Mouse (Mus musculus): Measurements from ENCODE around the gene Gm17174. TPM values are rescaled to one million over a fixed set of nuclear protein-coding genes. Genes with fewer than 3 reads are reported as not detected.
"Not testable (repeated sequence)": the region's sequence is repeated elsewhere in the genome, so short reads cannot be mapped to it uniquely, and the experiment has no call there.

Gm17174 gene
- not detected in 2 replicates for polyA plus RNA-seq (2015; fragmentation: Nextera tagmentation; extraction: Ambion mirVana)

DNA sequence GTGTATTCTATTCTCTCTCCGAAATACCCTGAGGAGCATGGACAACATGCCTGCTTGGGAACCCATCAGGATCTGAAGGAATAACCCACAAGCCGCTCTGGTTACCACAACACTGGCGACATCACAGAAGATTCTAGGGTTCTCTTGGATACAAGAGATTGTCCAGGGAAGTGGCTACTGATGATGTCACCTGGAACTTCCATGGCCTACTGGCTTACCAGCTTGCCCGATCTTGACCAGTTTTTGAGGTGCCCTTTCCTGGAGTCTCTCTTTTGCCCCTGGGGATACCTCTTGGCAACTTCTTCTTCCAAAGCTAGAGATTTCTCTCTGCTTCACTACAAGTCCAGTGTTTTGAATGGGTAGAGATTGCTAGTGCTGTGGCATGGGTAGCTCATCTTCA, at the start of gene Gm17174:
Gm17174 (minus strand) TSS at position 101 of the 400 bp plus-strand sequence.
- H3K4me2 ChIP-seq; H3K4me1 ChIP-seq (replicated peaks); H3K27me3 ChIP-seq; H3K9me3 ChIP-seq; H3K36me3 ChIP-seq; ATAC-seq (ENCODE audit: low FRiP score); H3K9ac ChIP-seq; H3K27ac ChIP-seq; H3K4me3 ChIP-seq: not testable (repeated sequence)
- 96% methylated on average over 4 of the region's 4 CpGs for WGBS

DNA sequence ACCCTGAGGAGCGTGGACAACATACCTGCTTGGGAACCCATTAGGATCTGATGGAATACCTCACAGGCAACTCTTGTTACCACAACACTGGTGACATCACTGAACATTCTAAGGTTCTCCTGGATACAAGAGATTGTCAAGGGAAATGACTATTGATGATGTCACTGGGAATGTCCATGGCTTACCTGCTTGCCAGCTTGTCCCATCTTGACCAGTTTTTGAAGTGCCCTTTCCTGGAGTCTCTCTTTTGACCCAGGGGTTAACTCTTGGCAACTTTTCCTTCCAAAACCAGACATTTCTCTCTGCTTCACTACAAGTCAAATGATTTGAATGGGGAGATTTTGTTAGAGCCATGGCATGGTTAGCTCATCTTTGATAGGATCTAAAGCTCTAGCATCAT, 43.6 kb upstream of the Gm17174 start, which contains the start of gene Gm4181:
Gm4181 (minus strand) TSS at position 101 of the 400 bp plus-strand sequence.
- H3K4me1 ChIP-seq (replicated peaks); H3K36me3 ChIP-seq; H3K27ac ChIP-seq; H3K4me2 ChIP-seq; H3K9me3 ChIP-seq; H3K27me3 ChIP-seq; H3K9ac ChIP-seq; ATAC-seq (ENCODE audit: low FRiP score); H3K4me3 ChIP-seq: not testable (repeated sequence)
- WGBS, result 80% methylated on average over 1 of the region's 1 CpGs

- H3K4me1 ChIP-seq (replicated peaks); H3K9ac ChIP-seq; H3K9me3 ChIP-seq; H3K4me3 ChIP-seq; H3K4me2 ChIP-seq; ATAC-seq (ENCODE audit: low FRiP score); H3K36me3 ChIP-seq; H3K27me3 ChIP-seq; H3K27ac ChIP-seq: not testable (repeated sequence)
- 88% methylated on average over 1 of the region's 1 CpGs for WGBS
Observed at GRCm38 (mm10) chr14:51632426-51632825, 40.5 kb upstream of the Gm17174 start.

DNA sequence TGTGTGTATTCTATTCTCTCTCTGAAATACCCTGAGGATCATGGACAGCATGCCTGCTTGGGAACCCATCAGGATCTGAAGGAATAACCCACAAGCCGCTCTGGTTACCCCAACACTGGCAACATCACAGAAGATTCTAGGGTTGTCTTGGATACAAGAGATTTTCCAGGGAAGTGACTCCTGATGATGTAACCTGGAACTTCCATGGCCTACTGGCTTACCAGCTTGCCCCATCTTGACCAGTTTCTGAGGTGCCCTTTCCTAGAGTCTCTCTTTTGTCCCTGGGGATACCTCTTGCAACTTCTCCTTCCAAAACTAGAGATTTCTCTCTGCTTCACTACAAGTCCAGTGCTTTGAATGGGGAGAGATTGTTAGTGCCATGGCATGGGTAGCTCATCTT, 19.3 kb upstream of the Gm17174 start, which contains the start of gene Gm17078:
Gm17078 (minus strand) TSS at position 101 of the 400 bp plus-strand sequence.
- H3K9me3 ChIP-seq, result no peaks in the 10 kb centered on the region
- no peak within 1 kb of the TSS for H3K4me2 ChIP-seq
- WGBS, result 93% methylated on average over 1 of the region's 1 CpGs
- no peak within 1 kb of the TSS for H3K9ac ChIP-seq
- no peak within 1 kb of the TSS for H3K4me3 ChIP-seq
- no peaks in the 10 kb centered on the region for H3K27me3 ChIP-seq
- H3K36me3 ChIP-seq, result no peaks in the 10 kb centered on the region
- no peak within 1 kb of the TSS for H3K27ac ChIP-seq
- no peaks in the 10 kb centered on the region for H3K4me1 ChIP-seq (replicated peaks)
- no peak for ATAC-seq (ENCODE audit: low FRiP score)

- not testable (repeated sequence) for H3K4me1 ChIP-seq (replicated peaks); H3K36me3 ChIP-seq; H3K4me3 ChIP-seq; H3K9me3 ChIP-seq; H3K27ac ChIP-seq; ATAC-seq (ENCODE audit: low FRiP score); H3K27me3 ChIP-seq; H3K4me2 ChIP-seq; H3K9ac ChIP-seq
- 89% methylated on average over 2 of the region's 2 CpGs for WGBS
Observed at GRCm38 (mm10) chr14:51573963-51574362, 18.0 kb downstream of the Gm17174 start, which contains the start of gene Gm17175. Gene Gm17175, minus strand, starts transcription at chr14:51574063.

GRCm38 (mm10) chr14:51552490-51552889, 39.4 kb downstream of the Gm17174 start, which contains the start of gene Gm5622:
Gene Gm5622, plus strand, starts transcription at chr14:51552790.
- H3K4me3 ChIP-seq, result no peak within 1 kb of the TSS

More at GRCm38 (mm10) chr14:51552490-51552889, 39.4 kb downstream of the Gm17174 start, which contains the start of gene Gm5622:
- 94% methylated on average over 4 of the region's 4 CpGs for WGBS
- H3K27me3 ChIP-seq, result no peaks in the 10 kb centered on the region
- H3K27ac ChIP-seq, result no peak within 1 kb of the TSS
- no peaks in the 10 kb centered on the region for H3K4me1 ChIP-seq (replicated peaks)
- no peaks in the 10 kb centered on the region for H3K36me3 ChIP-seq
- H3K4me2 ChIP-seq, result no peak within 1 kb of the TSS
- no peak within 1 kb of the TSS for H3K9ac ChIP-seq
- H3K9me3 ChIP-seq, result no peaks in the 10 kb centered on the region
- no peak for ATAC-seq (ENCODE audit: low FRiP score)

Other genes starting within 250 kb of the Gm17174 start
- gene Gm7247, start 230.4 kb downstream of the Gm17174 start, polyA plus RNA-seq (2015; fragmentation: Nextera tagmentation; extraction: Ambion mirVana), result not detected in 2 replicates
- gene Vmn2r88, start 181.3 kb downstream of the Gm17174 start, polyA plus RNA-seq (2015; fragmentation: Nextera tagmentation; extraction: Ambion mirVana), result not detected in 2 replicates
- not detected in 2 replicates for gene Vmn2r89, start 140.3 kb downstream of the Gm17174 start, polyA plus RNA-seq (2015; fragmentation: Nextera tagmentation; extraction: Ambion mirVana)
- gene Gm5622, start 39.3 kb downstream of the Gm17174 start, polyA plus RNA-seq (2015; fragmentation: Nextera tagmentation; extraction: Ambion mirVana), result not detected in 2 replicates
- not detected in 2 replicates for gene Gm17175, start 18.1 kb downstream of the Gm17174 start, polyA plus RNA-seq (2015; fragmentation: Nextera tagmentation; extraction: Ambion mirVana)
- not detected in 2 replicates for gene Gm17078, start 19.2 kb upstream of the Gm17174 start, polyA plus RNA-seq (2015; fragmentation: Nextera tagmentation; extraction: Ambion mirVana)
- gene Gm4181, start 43.5 kb upstream of the Gm17174 start, polyA plus RNA-seq (2015; fragmentation: Nextera tagmentation; extraction: Ambion mirVana), result not detected in 2 replicates
- not detected in 2 replicates for gene Gm17079, start 103.3 kb upstream of the Gm17174 start, polyA plus RNA-seq (2015; fragmentation: Nextera tagmentation; extraction: Ambion mirVana)
- gene Gm5800, start 125.0 kb upstream of the Gm17174 start, polyA plus RNA-seq (2015; fragmentation: Nextera tagmentation; extraction: Ambion mirVana), result not detected in 2 replicates
- gene Ang4, start 181.5 kb upstream of the Gm17174 start, polyA plus RNA-seq (2015; fragmentation: Nextera tagmentation; extraction: Ambion mirVana), result not detected in 2 replicates
- not detected in 2 replicates for gene AY358078, start 207.9 kb upstream of the Gm17174 start, polyA plus RNA-seq (2015; fragmentation: Nextera tagmentation; extraction: Ambion mirVana)

Data from hindbrain, embryonic 13.5 days (tissue).